18 mouse cellular contexts compared by ENCODE assay signal in the genomic region with DNA sequence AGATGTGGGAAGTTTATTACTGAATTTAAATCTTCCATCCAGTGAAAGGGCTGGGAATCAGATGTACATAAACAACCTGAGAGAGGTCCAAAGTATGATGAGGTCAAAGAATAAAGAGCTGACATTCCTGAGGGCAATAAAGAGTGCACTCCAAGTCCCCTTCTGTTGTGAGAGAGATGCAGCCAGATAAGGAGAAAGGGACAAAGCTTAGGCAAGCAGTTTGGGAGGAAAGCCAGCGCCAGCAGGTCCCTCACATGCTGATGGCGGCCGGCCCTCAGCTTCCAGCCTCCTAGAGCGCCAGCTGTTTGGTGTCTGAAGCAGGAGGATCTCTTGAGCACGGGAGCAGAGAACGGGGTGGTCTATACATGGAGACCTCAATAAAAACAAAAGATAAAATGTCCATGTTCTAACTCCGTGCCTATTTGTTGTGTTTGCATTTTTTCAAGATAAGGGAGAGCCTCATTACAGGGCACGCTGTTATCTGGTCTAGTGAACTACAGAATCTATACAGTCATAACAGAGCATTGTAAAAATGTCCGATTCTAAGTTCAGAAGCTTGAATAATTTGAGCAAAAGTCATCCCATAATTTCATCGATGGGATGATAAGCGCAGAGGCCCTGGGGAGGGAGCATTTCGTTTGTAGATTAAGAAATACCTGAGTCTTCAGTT. TPM values are rescaled to one million over a fixed set of nuclear protein-coding genes. Genes with fewer than 3 reads are reported as not detected.
DNase-seq lines count a peak whose midpoint lies in the region; ATAC-seq and TF ChIP-seq lines count a peak whose summit lies in the region.
"Had no signal": no experiment of that assay in that cellular context is flagged by ENCODE, and none has a peak within 500 bp of the region (broad histone marks: within the 10 kb centered on the region; RNA-seq: fewer than 3 reads in every experiment).

No protein-coding gene starts in this region.

- H3K36me3 ChIP-seq in liver, embryonic 11.5 days (ENCODE audit: control insufficient read depth, insufficient read depth, low read length): no peaks in the 10 kb centered on the region
- H3K36me3 ChIP-seq in liver, postnatal 0 days (replicated peaks; ENCODE audit: insufficient read depth, low read length): no peaks in the 10 kb centered on the region
- H3K36me3 ChIP-seq in liver, embryonic 13.5 days: no peaks in the 10 kb centered on the region
- no peaks in the 10 kb centered on the region for H3K36me3 ChIP-seq in lung, embryonic 16.5 days (ENCODE audit: control insufficient read depth, insufficient read depth, low read length)
- H3K36me3 ChIP-seq in small intestine, adult 2 months (ENCODE audit: control insufficient read depth, insufficient read depth, low read length): no peaks in the 10 kb centered on the region
- H3K36me3 ChIP-seq: embryonic facial prominence, embryonic 10.5 days; heart, embryonic 13.5 days had no signal

- no peaks in the 10 kb centered on the region for H3K27me3 ChIP-seq in liver, embryonic 11.5 days (replicated peaks; ENCODE audit: control insufficient read depth, insufficient read depth, low read length)
- H3K27me3 ChIP-seq in liver, postnatal 0 days (ENCODE audit: insufficient read depth, low read length): no peaks in the 10 kb centered on the region
- H3K27me3 ChIP-seq in liver, embryonic 13.5 days: peaks cover 5% of the 10 kb centered on the region
- no peaks in the 10 kb centered on the region for H3K27me3 ChIP-seq in lung, embryonic 16.5 days (ENCODE audit: control insufficient read depth, insufficient read depth, low read depth, low read length)
- H3K27me3 ChIP-seq in small intestine, adult 2 months (ENCODE audit: control insufficient read depth, insufficient read depth, low read length): no peaks in the 10 kb centered on the region

- peaks cover 3% of the 10 kb centered on the region; the same call in 1 of the 2 replicates for H3K9me3 ChIP-seq in liver, embryonic 11.5 days (ENCODE audit: control insufficient read depth, low read length)
- H3K9me3 ChIP-seq in liver, postnatal 0 days (ENCODE audit: low read length): peaks cover 6% of the 10 kb centered on the region; the same call in 1 of the 2 replicates
- peaks cover 8% of the 10 kb centered on the region for H3K9me3 ChIP-seq in liver, embryonic 13.5 days (replicated peaks)
- peaks cover 4% of the 10 kb centered on the region; the same call in 1 of the 2 replicates for H3K9me3 ChIP-seq in lung, embryonic 16.5 days (ENCODE audit: control insufficient read depth, low read length)

- no peak overlapping the region for H3K4me3 ChIP-seq in liver, embryonic 11.5 days (ENCODE audit: low read depth, low read length)
- no peak overlapping the region for H3K4me3 ChIP-seq in liver, postnatal 0 days (ENCODE audit: low read depth, low read length)
- no peak overlapping the region for H3K4me3 ChIP-seq in liver, embryonic 13.5 days (replicated peaks)
- H3K4me3 ChIP-seq in lung, embryonic 16.5 days (ENCODE audit: low read length): no peak overlapping the region
- peak overlapping the region; percentile 40 for H3K4me3 ChIP-seq in small intestine, adult 2 months (ENCODE audit: low read depth, low read length)
- H3K4me3 ChIP-seq: embryonic facial prominence, embryonic 10.5 days; heart, embryonic 13.5 days had no signal

- TF ChIP-seq CTCF in liver, postnatal 0 days (IDR thresholded peaks at IDR 0.05; ENCODE audit: low read depth): no peak
- no peak for TF ChIP-seq CTCF in small intestine, adult 2 months (IDR thresholded peaks at IDR 0.05; ENCODE audit: extremely low read depth, insufficient read length, insufficient replicate concordance, low read depth, low read length)

- 0 out of 2 replicates have a peak, but pooled peaks have one; percentile 24 for ATAC-seq in liver, embryonic 11.5 days (replicated peaks; ENCODE audit: low FRiP score)
- ATAC-seq in liver, postnatal 0 days: no peak
- ATAC-seq in liver, embryonic 13.5 days (ENCODE audit: low read depth): peak; percentile 48; the same call in 1 of the 2 replicates
- ATAC-seq in lung, embryonic 16.5 days (ENCODE audit: low read depth): peak; percentile 60
- ATAC-seq in inflammation-experienced regulatory T-cells, adult 6 months: no peak
- ATAC-seq: forebrain, embryonic 14.5 days; hindbrain, embryonic 16.5 days had no signal

- no peak overlapping the region for H3K4me2 ChIP-seq in liver, embryonic 11.5 days
- no peak overlapping the region for H3K4me2 ChIP-seq in liver, postnatal 0 days (ENCODE audit: low read depth, low read length)
- H3K4me2 ChIP-seq in liver, embryonic 13.5 days: peak overlapping the region; percentile 37
- no peak overlapping the region for H3K4me2 ChIP-seq in lung, embryonic 16.5 days (ENCODE audit: low read depth, low read length)
- H3K4me2 ChIP-seq: heart, embryonic 13.5 days had no signal

- no peak overlapping the region for H3K9ac ChIP-seq in liver, embryonic 11.5 days (ENCODE audit: low read depth, low read length)
- no peak overlapping the region for H3K9ac ChIP-seq in liver, postnatal 0 days (replicated peaks)
- no peak overlapping the region; the same call in 1 of the 2 replicates for H3K9ac ChIP-seq in liver, embryonic 13.5 days
- H3K9ac ChIP-seq in lung, embryonic 16.5 days (ENCODE audit: low read length): no peak overlapping the region
- H3K9ac ChIP-seq: heart, embryonic 13.5 days had no signal

- no peak for TF ChIP-seq EP300 in liver, postnatal 0 days (IDR thresholded peaks at IDR 0.05; ENCODE audit: low read depth)

- H3K27ac ChIP-seq in liver, embryonic 11.5 days (ENCODE audit: low read depth, low read length): no peak overlapping the region
- no peak overlapping the region for H3K27ac ChIP-seq in liver, postnatal 0 days (ENCODE audit: low read depth)
- H3K27ac ChIP-seq in liver, embryonic 13.5 days: no peak overlapping the region
- H3K27ac ChIP-seq in lung, embryonic 16.5 days (ENCODE audit: low read length): no peak overlapping the region
- H3K27ac ChIP-seq in small intestine, adult 2 months (ENCODE audit: insufficient read depth, low read depth, low read length): peak overlapping the region; percentile 88
- H3K27ac ChIP-seq: embryonic facial prominence, embryonic 10.5 days; heart, embryonic 13.5 days had no signal

- 68% methylated on average over 12 of the region's 12 CpGs for WGBS in liver, embryonic 11.5 days
- WGBS in liver, postnatal 0 days (ENCODE audit: insufficient replicate concordance): 63% methylated on average over 12 of the region's 12 CpGs
- WGBS in liver, embryonic 13.5 days (ENCODE audit: insufficient replicate concordance): 48% methylated on average over 12 of the region's 12 CpGs
- WGBS in lung, embryonic 16.5 days: 41% methylated on average over 12 of the region's 12 CpGs
- WGBS in small intestine, adult 2 months: 21% methylated on average over 12 of the region's 12 CpGs

- no peak for DNase-seq in liver, embryonic 11.5 days (ENCODE audit: low spot score)
- no peak for DNase-seq in liver, postnatal 0 days
- DNase-seq in liver, embryonic 13.5 days: no peak
- DNase-seq in spleen, postnatal 36 days (ENCODE audit: low spot score in 2 of 2): no peak
- DNase-seq: adrenal gland, postnatal 10 days; B cell, adult 2 months; cerebellum, adult 11 months; cerebellum, postnatal 25 days; heart, postnatal 4 days; kidney, adult 9 months; thymus, postnatal 4 days had no signal

- no peak for TF ChIP-seq POLR2A in small intestine, adult 2 months (IDR thresholded peaks at IDR 0.05; ENCODE audit: low read depth, low read length)

- H3K4me1 ChIP-seq in liver, embryonic 11.5 days (replicated peaks; ENCODE audit: control insufficient read depth, insufficient read depth, low read length): peaks cover 5% of the 10 kb centered on the region
- no peaks in the 10 kb centered on the region for H3K4me1 ChIP-seq in liver, postnatal 0 days (ENCODE audit: insufficient read depth)
- peaks cover 27% of the 10 kb centered on the region for H3K4me1 ChIP-seq in liver, embryonic 13.5 days (replicated peaks)
- peaks cover 17% of the 10 kb centered on the region for H3K4me1 ChIP-seq in lung, embryonic 16.5 days (replicated peaks; ENCODE audit: control insufficient read depth, insufficient read depth, low read length)
- H3K4me1 ChIP-seq in small intestine, adult 2 months (ENCODE audit: control insufficient read depth, insufficient read depth, insufficient read length, low read length): peaks cover 29% of the 10 kb centered on the region

RNA-seq across cellular contexts. Expression of gene Ezr, which starts 15.9 kb away (rescaled TPM):
- 96.2 and 97.3 TPM in 2 replicates for polyA plus RNA-seq in liver, embryonic 11.5 days (2014; fragmentation: Nextera tagmentation; extraction: Ambion mirVana)
- 32.0 and 34.8 TPM in 2 replicates for polyA plus RNA-seq in liver, postnatal 0 days (2015; fragmentation: Nextera tagmentation; extraction: Ambion mirVana)
- polyA plus RNA-seq in liver, embryonic 13.5 days (2015; fragmentation: Nextera tagmentation; extraction: Ambion mirVana): 55.6 and 63.1 TPM in 2 replicates
- polyA plus RNA-seq in lung, embryonic 16.5 days (2015; fragmentation: Nextera tagmentation; extraction: Ambion mirVana): 154 and 168 TPM in 2 replicates
- 95.0 and 368 TPM in 2 replicates for polyA plus RNA-seq in small intestine, adult 2 months (2012; rRNA removed)
- polyA plus RNA-seq in inflammation-experienced regulatory T-cells, adult 6 months (2017; shearing (Covaris generic)): 100 to 1,000 TPM; 111 to 138 (median 117) TPM

Comparison
In these comparisons a context has a peak if more than half of its experiments do, and no peak if none do; other contexts are left out.
1. ATAC-seq: peak in liver, embryonic 11.5 days (single experiment), liver, embryonic 13.5 days (single experiment) and lung, embryonic 16.5 days (single experiment); none in liver, postnatal 0 days (single experiment) and inflammation-experienced regulatory T-cells, adult 6 months (single experiment).